Mouse (Mus musculus): ENCODE data around the gene Grn. TPM values are rescaled to one million over a fixed set of nuclear protein-coding genes. Genes with fewer than 3 reads are reported as not detected.
A peak's percentile ranks its signal among the peaks of the same experiment; 100 is the strongest.

The Grn gene
- total and polyA plus RNA-seq, 2 experiments from 2014 or later, result 78.0 to 90.4 TPM

DNA sequence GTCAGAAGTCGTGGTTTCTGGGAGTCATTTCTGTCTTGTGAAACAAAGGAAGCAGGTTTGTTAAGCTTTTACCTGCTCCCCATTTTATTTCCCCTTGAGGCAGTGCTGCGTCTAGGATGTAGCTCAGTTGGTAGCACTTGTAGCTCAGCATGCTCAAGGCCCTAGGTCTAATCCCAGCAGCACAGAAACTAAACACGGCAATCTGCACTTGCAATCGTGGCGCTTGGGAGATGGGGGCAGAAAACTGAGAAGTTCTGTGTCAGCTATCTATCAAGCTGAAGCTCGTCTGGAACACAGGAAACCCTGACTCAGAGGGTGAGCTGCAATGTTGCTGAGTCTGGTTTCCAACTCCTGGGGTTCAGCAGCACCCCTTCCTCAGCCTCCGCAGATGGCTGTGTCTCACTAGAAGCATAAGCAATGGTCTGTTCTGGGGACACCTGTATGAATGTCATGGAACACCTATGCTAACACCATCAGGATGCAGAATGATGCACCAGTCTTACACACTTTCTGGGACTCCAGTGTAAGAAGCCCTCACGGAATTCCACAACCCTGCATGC lies 1.1 kb upstream of the Grn start:
- 0 out of 2 replicates have a peak, but pooled peaks cover 7% of the 10 kb centered on the region for H3K36me3 ChIP-seq (ENCODE audit: insufficient read depth, low read length)
- WGBS, result 67% methylated on average over 8 of the region's 8 CpGs
- no peak overlapping the region for H3K27ac ChIP-seq (ENCODE audit: low read depth, low read length)
- no peaks in the 10 kb centered on the region for H3K27me3 ChIP-seq (ENCODE audit: insufficient read depth, low read length)
- no peak for ATAC-seq (ENCODE audit: low FRiP score)
- H3K4me1 ChIP-seq (ENCODE audit: insufficient read depth, low read length), result peaks cover 5% of the 10 kb centered on the region; the same call in 1 of the 2 replicates
- no peak for TF ChIP-seq CTCF (IDR thresholded peaks at IDR 0.05)
- H3K9ac ChIP-seq (replicated peaks; ENCODE audit: low read length, poor library complexity, severe bottlenecking), result no peak overlapping the region
- DNase-seq (ENCODE audit: low spot score), result no peak
- H3K9me3 ChIP-seq (ENCODE audit: low read length), result no peaks in the 10 kb centered on the region
- no peak overlapping the region for H3K4me3 ChIP-seq (ENCODE audit: low read depth, low read length)
- peak overlapping the region; percentile 96; the same call in 1 of the 2 replicates for H3K4me2 ChIP-seq (ENCODE audit: low read depth, low read length, poor library complexity, severe bottlenecking)

DNA sequence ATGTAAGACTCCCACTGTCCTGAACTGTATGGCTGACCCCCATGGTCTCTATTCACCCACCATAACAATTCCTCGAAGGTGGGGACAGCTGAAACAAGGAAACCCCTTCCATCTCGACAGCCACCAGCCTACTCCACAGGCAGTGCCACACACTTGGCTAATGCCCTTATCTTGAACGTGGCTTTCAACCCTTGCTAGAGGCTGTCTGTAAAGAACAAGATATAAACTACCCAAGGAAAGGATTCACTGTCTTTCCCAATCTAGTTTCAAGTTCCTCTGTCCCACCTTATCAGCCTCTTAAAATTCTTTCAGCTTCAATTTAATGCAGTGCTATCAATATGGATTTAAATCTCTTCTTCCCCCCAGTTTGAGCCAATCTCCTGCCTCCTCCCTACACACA lies 564 bp upstream of the Grn start:
- TF ChIP-seq CTCF (IDR thresholded peaks at IDR 0.05), result no peak
- peak overlapping the region; percentile 44; the same call in 1 of the 2 replicates for H3K27ac ChIP-seq (ENCODE audit: low read depth, low read length)

GRCm38 (mm10) chr11:102431018-102431645 lies 1.0 kb downstream of the Grn start:
- under 1% methylated on average over 7 of the region's 7 CpGs for WGBS
- H3K4me3 ChIP-seq (ENCODE audit: low read depth, low read length), result peak overlapping the region; percentile 63
- ATAC-seq (ENCODE audit: low FRiP score) (peak; percentile 15; the same call in 1 of the 2 replicates), DNase-seq (ENCODE audit: low spot score) (peak; percentile 88)
- H3K4me1 ChIP-seq (ENCODE audit: insufficient read depth, low read length), result peaks cover 5% of the 10 kb centered on the region; the same call in 1 of the 2 replicates
- H3K27ac ChIP-seq (ENCODE audit: low read depth, low read length), result peak overlapping the region; percentile 62
- no peaks in the 10 kb centered on the region for H3K9me3 ChIP-seq (ENCODE audit: low read length)
- peaks cover 22% of the 10 kb centered on the region for H3K36me3 ChIP-seq (ENCODE audit: insufficient read depth, low read length)
- no peaks in the 10 kb centered on the region for H3K27me3 ChIP-seq (ENCODE audit: insufficient read depth, low read length)
- H3K4me2 ChIP-seq (ENCODE audit: low read depth, low read length, poor library complexity, severe bottlenecking), result peak overlapping the region; percentile 96
- H3K9ac ChIP-seq (replicated peaks; ENCODE audit: low read length, poor library complexity, severe bottlenecking), result peak overlapping the region; percentile 70
- peak; percentile 90 for TF ChIP-seq CTCF (IDR thresholded peaks at IDR 0.05)

More for the DNA sequence above, 564 bp upstream of the Grn start:
- ATAC-seq (ENCODE audit: low FRiP score) (no peak), DNase-seq (ENCODE audit: low spot score) (no peak)
- Histone ChIP-seq H3K36me3 (ENCODE audit: insufficient read depth, low read length) (0 out of 2 replicates have a peak, but pooled peaks cover 7% of the 10 kb centered on the region), H3K9me3 (ENCODE audit: low read length) (no peaks in the 10 kb centered on the region), H3K4me3 (ENCODE audit: low read depth, low read length) (peak overlapping the region; percentile 63), H3K4me1 (ENCODE audit: insufficient read depth, low read length) (peaks cover 5% of the 10 kb centered on the region; the same call in 1 of the 2 replicates), H3K27me3 (ENCODE audit: insufficient read depth, low read length) (no peaks in the 10 kb centered on the region), H3K4me2 (ENCODE audit: low read depth, low read length, poor library complexity, severe bottlenecking) (peak overlapping the region; percentile 96), H3K9ac (replicated peaks; ENCODE audit: low read length, poor library complexity, severe bottlenecking) (peak overlapping the region; percentile 37; the same call in 1 of the 2 replicates)
- 48% methylated on average over 3 of the region's 3 CpGs for WGBS

DNA sequence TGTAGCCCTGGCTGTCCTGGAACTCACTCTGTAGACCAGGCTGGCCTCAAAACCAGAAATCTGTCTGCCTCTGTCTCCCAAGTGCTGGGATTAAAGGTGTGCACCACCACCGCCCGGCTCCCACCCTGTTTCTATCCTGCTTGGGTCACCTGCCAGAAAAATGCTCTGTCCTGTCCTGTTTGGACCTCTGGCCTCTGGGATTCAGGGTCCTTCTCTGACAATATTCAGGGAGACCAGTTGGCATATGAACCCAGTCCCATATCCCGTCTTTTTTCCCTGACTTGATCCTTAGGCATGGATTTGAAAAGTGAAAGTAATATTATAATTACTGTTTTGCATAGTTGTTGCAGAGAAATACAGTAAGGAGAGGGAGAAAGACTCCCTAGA lies 1.6 kb downstream of the Grn start:
- Histone ChIP-seq H3K4me2 (ENCODE audit: low read depth, low read length, poor library complexity, severe bottlenecking) (no peak overlapping the region), H3K9me3 (ENCODE audit: low read length) (no peaks in the 10 kb centered on the region), H3K4me3 (ENCODE audit: low read depth, low read length) (no peak overlapping the region), H3K27ac (ENCODE audit: low read depth, low read length) (no peak overlapping the region), H3K36me3 (ENCODE audit: insufficient read depth, low read length) (peaks cover 26% of the 10 kb centered on the region), H3K4me1 (ENCODE audit: insufficient read depth, low read length) (peaks cover 5% of the 10 kb centered on the region; the same call in 1 of the 2 replicates), H3K27me3 (ENCODE audit: insufficient read depth, low read length) (no peaks in the 10 kb centered on the region), H3K9ac (replicated peaks; ENCODE audit: low read length, poor library complexity, severe bottlenecking) (0 out of 2 replicates have a peak overlapping the region, but pooled peaks have one; percentile 5)
- 82% methylated on average over 3 of the region's 3 CpGs for WGBS
- DNase-seq (ENCODE audit: low spot score), result no peak
- TF ChIP-seq CTCF (IDR thresholded peaks at IDR 0.05), result no peak
- no peak for ATAC-seq (ENCODE audit: low FRiP score)

DNA sequence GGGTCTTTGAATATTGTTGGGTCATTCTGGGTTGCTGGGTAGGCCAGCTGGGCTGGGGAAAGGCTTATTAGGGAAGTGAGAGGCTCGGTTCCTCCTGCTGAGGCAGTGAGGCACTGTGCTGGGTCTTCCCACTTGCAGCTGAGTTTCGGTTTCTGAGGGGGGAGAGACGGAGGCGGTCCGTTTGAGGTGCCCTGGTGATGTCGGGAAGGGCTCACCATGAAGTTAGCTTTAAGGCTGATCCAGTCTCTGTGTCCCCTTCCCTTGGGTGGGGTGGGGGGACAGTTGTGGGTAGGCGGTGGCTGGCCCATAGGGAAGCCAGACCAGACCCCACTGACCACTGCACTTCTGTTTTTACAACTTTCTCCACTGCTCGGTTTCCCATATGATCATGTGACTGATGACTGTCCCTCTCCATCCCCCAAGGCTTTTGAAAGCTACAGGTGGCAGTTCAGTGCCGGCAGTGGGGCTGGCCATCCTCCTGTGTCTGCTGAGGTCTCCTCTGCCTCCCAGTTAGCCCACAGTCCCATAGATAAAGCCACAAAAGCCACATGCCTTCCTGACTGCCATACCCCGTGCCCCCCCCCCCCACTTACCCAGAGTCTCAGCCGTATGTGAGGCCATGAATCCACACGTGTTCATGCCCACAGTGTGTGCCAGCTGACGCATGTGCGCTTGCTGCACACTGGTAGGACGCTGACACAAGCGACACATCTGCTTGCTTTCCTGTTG lies 2.2 kb downstream of the Grn start:
- peaks cover 29% of the 10 kb centered on the region for H3K36me3 ChIP-seq (ENCODE audit: insufficient read depth, low read length)
- peaks cover 9% of the 10 kb centered on the region; the same call in 1 of the 2 replicates for H3K4me1 ChIP-seq (ENCODE audit: insufficient read depth, low read length)
- 0 out of 2 replicates have a peak overlapping the region, but pooled peaks have one; percentile 5 for H3K9ac ChIP-seq (replicated peaks; ENCODE audit: low read length, poor library complexity, severe bottlenecking)
- ATAC-seq (ENCODE audit: low FRiP score) (no peak), DNase-seq (ENCODE audit: low spot score) (no peak)
- no peak for TF ChIP-seq CTCF (IDR thresholded peaks at IDR 0.05)
- H3K27ac ChIP-seq (ENCODE audit: low read depth, low read length), result no peak overlapping the region
- H3K4me3 ChIP-seq (ENCODE audit: low read depth, low read length), result no peak overlapping the region
- H3K27me3 ChIP-seq (ENCODE audit: insufficient read depth, low read length), result no peaks in the 10 kb centered on the region
- no peak overlapping the region; the same call in 1 of the 2 replicates for H3K4me2 ChIP-seq (ENCODE audit: low read depth, low read length, poor library complexity, severe bottlenecking)
- WGBS, result 66% methylated on average over 16 of the region's 16 CpGs
- H3K9me3 ChIP-seq (ENCODE audit: low read length), result no peaks in the 10 kb centered on the region
